Mouse (Mus musculus) embryo, embryonic 9.5 days (tissue): Measurements from ENCODE around the gene B4galnt4.
A peak's percentile ranks its signal among the peaks of the same experiment; 100 is the strongest.

Source experiments
- DNase-seq: peaks from one replicate; pipeline ENCODE4 v3.0.0-alpha.2; 2017; ENCODE audit errors: extremely low spot score

B4galnt4 gene

DNA sequence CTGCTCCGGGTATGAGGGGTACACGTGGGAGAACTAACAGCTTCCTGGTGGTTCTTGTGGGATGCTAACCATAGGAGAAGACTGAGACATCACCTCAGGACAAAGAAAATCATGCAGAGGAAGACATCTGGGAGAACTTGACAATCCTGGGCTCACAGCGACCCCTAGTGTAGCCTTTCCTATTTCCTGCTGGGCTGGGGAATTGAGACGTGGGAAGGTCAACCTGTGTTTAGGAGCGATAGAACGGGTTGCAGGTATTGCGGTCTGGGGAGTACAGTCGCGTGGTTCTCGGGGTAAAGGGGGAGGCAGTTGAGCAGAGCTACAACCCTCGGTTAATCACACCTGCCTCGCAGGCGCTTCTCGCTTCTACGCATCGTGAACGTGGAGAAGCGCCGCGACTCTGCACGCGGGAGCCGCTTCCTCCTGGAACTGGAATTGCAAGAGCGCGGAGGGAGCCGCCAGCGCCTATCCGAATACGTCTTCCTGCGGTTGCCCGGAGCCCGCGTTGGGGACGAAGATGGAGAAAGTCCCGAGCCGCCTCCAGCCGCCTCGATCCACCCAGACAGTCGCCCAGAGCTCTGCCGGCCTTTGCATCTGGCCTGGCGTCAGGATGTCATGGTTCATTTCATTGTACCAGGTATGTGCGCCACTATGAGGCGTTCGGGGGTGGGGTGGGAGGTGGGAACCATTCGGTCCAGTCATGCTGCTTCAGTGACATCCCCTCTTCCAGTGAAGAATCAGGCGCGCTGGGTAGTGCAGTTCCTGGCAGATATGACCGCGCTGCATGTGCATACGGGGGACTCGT lies 9.4 kb downstream of the B4galnt4 start:
- peak; percentile 87 for DNase-seq

GRCm38 (mm10) chr7:141072017-141072745 lies 11.3 kb downstream of the B4galnt4 start:
- DNase-seq, result no peak

DNA sequence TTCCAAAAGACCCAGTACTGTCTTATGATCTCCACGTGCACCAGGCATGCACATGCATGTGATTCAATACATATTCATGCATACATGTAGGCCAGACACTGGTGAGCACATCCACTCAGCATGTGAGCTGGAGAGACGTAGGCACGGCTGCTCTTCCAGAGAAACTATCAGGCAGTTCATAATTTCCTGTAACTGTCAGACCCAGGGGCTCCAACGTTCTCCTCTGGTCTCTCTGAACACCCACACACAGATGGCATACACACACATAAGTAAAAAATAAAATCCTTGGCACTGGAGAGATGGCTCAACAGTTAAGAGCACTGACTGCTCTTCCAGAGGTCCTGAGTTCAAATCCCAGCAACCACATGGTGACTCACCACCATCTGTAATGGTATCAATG lies 12.9 kb downstream of the B4galnt4 start:
- DNase-seq, result no peak

DNA sequence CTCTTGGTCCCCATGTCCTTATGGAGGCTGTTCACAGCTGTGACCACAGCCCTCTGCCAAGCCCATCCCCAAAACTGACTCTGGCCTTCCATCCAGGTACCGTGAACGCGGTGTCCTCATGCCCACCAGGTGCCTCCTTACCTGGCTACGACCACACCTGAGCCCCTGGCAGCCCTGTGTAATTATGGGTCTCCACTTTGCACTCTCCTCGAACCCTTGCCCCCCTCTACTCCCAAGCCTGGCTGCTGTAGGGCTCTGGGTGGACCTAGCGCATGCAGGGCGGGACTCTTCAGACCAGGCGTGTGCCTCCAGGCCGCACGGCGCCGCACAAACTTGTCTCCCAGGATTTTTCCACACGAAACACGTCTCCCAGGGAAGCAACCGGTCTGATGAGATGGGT lies 16.9 kb downstream of the B4galnt4 start, which contains the start of gene Pkp3:
Pkp3 (plus strand) TSS at position 378 of the 400 bp plus-strand sequence.
- no peak for DNase-seq

DNA sequence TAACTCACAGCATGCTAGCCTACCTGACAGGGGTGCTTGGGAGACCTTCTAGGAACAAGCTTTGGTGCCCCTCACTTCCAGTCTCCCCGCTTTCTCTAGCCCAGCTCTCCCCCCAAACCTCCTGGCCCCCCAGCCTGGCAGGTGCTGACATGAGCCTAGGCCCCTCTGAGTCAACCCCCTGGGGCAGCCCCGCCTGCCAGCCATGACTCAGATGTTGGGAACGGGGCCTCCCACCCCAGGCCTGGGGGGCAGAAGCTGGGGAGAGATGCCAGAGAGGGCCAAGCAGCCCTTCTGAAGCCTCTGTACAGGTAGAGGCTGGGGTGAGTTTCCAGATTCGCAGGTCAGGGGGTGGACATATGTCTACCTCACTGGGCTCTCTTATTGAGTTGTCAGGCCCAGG lies 18.0 kb downstream of the B4galnt4 start:
- DNase-seq, result no peak

DNA sequence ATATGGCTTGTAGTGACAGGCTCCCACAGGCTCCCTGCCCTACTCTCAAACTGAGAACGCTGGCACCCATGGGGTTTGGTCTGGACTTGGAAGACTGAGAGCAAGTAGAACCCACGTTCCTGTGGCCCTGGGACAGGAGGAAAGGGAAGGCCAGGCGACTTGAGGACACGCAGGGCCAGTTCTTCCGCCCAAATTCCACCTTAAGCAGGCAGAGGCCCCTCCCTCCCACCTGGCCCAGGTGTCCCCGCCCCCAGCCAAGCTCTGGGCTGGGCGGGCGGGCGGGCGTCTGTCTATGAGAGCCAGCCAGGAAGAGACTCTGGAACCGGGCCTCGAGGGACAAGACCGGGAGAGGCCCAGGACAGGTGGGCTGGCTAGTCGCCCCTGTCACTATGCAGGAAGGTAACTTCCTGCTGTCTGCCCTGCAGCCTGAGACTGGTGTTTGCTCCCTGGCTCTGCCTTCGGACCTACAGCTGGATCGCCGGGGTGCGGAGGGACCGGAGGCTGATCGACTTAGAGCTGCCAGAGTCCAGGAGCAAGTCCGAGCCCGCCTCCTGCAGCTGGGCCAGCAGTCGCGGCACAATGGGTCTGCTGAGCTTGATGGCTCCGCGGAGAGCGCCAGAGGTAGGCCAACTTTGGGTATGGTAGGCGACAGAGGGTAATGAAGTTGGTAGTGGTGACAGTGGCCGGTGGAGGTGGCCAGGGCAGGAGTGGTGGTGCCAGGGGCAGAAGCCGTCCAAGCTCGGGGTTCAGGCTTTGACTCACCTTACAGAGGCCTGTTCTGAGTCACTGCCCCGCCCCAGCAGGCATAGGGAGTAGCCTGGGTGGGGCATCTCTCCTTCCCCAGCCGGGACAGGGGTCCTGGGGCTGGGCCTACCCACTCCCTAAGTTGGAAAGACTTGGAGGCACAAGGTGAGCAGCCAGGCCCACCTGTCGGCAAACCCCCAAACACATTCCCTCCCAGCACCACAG lies 18.9 kb downstream of the B4galnt4 start:
- DNase-seq, result no peak

DNA sequence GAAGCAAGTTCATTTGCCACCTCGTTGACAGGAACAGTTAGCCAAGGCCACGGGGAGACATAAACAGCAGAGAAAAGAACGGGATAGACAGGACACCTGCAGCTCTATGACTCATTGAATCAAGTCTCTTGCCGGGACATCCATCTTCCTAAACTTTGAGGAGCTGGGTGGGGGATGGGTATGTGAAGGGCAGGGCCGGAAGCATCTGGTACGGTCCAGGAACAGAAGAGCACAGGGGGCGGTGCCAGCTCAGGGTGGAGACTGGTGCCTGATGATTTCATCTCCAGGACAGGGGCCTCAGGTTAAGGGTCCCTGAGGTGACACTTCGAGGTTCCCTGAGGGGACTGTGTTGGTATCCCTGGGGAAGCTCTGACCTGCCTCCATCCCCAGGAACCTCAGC lies 27.0 kb downstream of the B4galnt4 start:
- DNase-seq, result no peak

- DNase-seq, result no peak
These were observed 27.6 kb downstream of the B4galnt4 start for GRCm38 (mm10) chr7:141088473-141088872.

GRCm38 (mm10) chr7:141090228-141090627 lies 29.3 kb downstream of the B4galnt4 start:
- no peak for DNase-seq

GRCm38 (mm10) chr7:141092051-141092735 lies 31.3 kb downstream of the B4galnt4 start:
- DNase-seq, result peak; percentile 89

DNA sequence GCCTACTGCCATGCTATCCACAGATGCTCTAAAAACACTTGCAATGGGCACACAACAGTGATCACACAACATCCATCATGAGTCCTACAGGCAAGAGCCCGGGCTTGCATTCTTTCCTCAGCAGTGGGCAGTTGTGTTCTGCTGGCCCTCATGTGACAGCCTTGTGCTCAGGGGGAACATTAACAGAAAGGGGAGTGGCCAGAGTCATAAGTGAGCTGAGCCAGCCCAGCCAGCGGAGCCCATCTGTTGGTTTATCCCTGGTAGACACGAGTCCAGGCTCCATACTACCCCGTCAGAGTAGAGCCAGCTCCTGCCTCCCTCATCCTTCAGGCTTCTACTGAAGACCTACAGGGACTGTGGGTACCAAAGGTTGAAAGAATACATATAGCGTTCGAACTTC lies 33.0 kb downstream of the B4galnt4 start:
- no peak for DNase-seq

GRCm38 (mm10) chr7:141094487-141095205 lies 33.7 kb downstream of the B4galnt4 start:
- no peak for DNase-seq

- DNase-seq, result no peak
These were observed 35.1 kb downstream of the B4galnt4 start for GRCm38 (mm10) chr7:141096021-141096420.

DNA sequence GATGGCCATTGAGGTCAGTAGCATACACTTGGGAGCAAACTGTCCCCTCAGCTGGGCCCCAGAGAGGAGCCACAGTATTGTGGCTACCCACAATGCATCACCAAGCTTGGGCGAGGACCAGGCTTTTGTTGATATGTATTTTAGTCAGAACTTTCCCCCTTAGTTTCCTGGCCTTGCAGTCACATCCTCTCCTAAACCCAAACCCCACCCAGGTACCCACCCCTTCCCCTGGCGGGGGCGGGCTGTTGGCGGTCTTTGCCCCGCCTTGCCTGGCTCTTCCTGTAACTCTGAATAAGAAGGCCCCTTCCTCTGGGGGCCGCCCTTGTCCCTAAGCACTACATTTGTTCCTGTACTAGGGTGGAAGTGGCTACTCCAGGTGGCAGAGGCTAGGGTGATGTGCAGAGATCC lies 35.7 kb downstream of the B4galnt4 start:
- DNase-seq, result no peak

DNA sequence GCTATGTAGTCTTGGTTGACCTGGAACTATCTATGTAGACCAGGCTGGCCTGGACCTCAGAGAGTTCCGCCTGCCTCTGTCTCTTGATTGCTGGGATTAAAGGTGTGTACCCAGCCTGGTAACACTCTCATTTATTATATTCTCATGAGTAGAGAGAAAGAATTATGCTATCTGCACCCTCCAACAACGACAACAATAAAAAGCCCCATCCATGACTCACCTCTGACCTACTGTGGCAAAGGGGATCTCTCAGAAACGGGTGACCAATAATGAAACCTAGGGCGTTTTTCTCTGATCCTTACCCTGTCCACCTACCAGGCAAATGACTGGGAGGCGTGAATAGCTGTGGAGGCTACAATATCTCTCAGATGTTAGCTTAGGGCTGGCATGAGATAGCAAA lies 36.3 kb downstream of the B4galnt4 start:
- no peak for DNase-seq

DNA sequence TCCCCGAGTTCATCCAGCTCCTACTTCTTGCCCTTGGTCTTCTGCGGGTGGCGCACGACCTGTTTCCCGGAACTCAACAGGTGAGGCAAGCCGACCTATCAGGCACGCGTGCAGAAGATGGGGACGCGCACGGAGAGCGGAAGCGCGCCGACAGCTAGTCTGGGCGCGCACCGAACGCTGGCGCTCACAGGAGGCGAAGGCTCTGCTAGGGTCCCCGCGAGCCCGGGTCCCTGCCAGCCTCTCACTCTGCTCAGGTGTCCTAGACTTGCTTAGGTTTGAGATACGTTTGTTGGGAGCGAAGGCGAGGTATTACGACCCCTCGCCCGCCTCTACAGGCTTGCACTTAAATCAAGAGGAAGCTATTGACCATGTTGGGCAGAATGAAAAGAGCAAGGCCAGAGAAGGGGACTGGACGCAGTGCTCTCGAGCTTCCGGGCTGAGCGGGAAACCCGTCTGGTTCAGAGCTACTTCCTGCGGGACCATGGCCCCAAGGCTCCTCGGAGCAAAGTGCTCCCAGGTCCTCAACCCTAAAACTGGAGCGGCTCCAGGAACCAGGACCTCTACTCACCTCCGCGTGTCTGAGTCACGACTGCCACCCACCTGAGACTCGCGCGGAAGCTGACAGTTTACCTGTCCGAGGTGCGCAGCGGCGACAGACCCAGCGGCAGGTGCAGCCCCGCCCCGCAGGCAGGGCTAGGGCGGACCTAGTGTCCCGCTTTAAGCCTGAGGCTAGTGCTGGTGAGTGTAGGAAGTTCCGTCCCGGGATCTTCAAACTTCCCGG lies 39.2 kb downstream of the B4galnt4 start, which contains the start of gene Sigirr:
Sigirr (minus strand) TSS at position 662 of the 781 bp plus-strand sequence.
- DNase-seq, result no peak

DNA sequence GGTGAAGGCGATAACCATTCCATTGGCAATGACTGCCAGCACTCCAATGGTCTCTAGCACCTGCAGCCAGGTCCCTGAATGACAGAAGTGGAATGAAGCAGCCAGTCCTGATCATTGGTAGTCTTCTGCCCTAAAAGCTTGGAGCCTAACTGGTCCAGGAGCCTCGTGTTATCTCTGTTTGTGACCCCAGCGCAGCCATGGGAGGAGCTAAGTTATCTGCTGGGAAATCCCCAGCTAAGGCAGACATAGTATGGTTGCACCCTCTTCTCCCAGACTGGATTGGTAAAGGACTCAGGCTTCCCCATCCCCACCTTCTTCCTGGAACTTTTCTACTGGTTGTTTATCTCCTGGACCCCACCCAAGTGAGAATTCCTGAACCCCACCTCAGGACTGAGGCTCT lies 42.3 kb downstream of the B4galnt4 start:
- no peak for DNase-seq

DNA sequence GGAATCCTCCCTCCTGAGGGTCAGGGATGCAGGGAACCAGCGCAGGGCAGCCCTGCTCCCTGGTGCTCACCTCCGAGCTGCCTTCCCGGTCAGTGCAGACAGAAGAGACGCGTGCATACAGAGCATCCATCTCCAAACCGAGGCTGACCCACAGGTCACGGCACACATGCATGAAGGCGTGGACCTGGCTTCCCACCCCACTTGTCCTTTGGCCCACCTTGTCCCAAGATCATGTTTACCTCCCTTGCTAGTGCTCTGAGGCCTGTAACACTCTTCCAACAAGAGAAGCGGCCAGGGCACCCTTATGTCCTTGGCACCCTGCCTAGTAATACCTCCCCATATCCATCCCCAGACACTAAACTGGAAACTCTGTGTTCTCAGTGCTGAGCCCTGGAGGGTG lies 55.0 kb downstream of the B4galnt4 start:
- DNase-seq, result no peak

DNA sequence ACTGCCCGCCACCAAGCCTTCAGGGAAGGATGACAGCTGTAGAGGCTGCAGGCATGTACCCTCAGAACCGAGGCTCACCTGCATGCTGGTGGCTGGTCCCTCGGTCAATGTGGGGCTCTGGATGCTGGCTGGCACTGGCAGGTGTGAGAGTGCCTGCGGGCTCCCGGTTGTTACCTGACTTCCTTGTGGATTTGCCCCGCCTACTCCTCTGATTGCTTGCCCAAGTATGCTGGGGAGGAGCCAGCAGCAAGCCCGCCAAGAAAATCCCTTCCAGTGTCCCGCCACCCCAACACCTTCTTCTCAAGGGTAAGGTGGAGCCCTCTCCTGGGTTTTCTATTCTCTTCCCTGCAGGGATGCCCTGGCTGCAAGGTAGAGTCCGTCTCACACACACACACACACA lies 56.7 kb downstream of the B4galnt4 start, which contains the start of gene Ano9:
Ano9 (minus strand) TSS at position 171 of the 400 bp plus-strand sequence.
- DNase-seq, result no peak

DNA sequence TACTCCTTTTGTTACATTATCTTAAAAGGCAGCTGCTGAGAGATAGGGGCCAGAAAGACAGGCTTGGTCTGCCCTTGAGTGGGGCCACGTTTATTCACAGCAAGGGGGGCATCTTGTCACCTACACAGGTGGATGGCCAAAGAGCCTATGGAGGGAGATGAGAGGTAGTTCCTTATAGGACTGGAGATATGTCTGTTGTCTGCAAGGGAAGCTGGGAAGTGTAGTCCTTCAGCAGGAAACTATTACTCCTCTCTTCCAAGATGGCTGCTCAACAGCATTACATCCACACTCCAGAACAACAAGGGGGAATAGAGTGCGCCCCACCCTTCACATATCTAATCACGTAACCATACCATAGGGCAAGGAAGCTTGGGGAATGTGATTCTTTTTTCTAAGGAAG lies 58.6 kb downstream of the B4galnt4 start:
- DNase-seq, result no peak
